Mouse (Mus musculus): ENCODE data around the gene Aida. TPM values are rescaled to one million over a fixed set of nuclear protein-coding genes. Genes with fewer than 3 reads are reported as not detected.
A peak's percentile ranks its signal among the peaks of the same experiment; 100 is the strongest.
"Not testable (repeated sequence)": the region's sequence is repeated elsewhere in the genome, so short reads cannot be mapped to it uniquely, and the experiment has no call there.

Aida gene
- total RNA-seq, 2 experiments from 2014 or later: 44.9 to 53.3 TPM

DNA sequence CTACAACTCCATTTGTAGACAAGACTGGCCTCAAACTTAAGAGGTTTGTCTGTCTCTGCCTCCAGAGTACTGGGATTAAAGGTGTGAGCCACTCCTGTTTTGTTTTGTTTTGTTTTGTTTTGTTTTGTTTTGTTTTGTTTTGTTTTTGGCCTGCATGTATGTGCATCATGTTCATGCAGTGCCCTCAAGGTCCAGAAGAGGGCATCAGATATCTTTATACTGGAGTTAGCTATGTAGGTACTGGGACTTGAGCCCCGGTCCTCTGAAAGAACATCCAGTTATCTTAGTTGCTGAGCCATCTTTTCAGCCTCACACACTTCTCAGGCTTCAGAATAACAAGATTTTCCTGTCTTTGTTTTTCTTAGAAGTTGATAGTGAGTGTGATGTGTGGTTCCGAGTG lies 19.4 kb downstream of the Aida start:
- ATAC-seq (replicated peaks; ENCODE audit: poor library complexity): peak; percentile 58

DNA sequence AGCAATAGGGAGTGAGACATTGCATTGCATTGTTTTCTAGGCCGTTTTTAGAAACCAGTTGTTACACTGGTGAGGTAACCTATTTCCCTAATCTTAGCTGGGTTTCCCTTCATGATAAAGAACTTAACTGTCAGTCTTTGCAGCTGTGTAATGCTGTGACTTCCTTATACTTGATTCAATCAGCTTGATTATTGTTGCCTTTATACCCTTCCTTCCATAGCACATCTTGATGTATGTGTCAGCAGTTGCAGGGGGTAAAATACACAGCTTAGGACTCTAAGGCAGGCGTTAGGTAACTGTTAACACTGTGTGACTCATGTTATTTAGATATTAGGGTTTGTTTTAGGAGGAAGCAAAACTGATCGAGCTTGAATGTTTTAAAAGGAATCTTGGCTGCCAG lies 24.3 kb downstream of the Aida start:
- peak; percentile 68 for ATAC-seq (replicated peaks; ENCODE audit: poor library complexity)

DNA sequence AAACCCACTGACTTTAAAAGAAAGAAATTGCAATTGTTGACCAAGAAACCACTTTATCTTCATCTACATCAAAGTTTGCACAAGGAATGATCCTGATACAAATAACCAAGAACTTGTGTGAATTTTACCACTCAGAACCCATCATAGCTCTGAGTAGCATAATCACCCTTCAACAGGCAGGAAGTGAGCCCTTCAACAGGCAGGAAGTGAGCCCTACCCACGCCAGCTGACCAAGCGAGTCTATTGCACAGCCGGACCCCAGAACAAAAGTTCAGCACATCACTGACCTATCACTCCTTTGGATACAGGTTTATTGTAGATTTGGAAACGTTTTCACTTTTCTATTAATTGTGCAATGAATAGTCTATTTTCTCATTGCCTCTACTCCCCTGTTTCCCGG lies 26.1 kb downstream of the Aida start:
- peak; percentile 20; the same call in 1 of the 2 replicates for ATAC-seq (replicated peaks; ENCODE audit: poor library complexity)

DNA sequence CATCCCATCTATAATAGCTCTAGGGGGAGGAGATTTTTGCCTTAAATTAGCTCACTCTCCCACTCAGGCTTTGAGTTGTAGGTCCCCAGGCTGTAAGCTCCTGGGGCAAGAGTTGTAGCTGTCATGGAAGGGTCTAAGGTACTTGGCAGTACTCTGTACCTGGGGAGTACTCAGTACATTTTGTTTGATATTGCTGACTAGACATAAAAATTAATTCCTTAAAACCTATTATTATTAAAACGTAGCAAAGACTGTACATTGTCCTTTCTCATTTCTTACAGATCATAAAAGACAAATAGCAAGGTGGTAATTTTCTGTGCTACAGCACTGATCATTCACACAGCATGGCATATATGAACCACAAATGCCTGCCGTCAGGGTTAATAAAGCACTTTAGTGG lies 27.5 kb downstream of the Aida start:
- no peak for ATAC-seq (replicated peaks; ENCODE audit: poor library complexity)

DNA sequence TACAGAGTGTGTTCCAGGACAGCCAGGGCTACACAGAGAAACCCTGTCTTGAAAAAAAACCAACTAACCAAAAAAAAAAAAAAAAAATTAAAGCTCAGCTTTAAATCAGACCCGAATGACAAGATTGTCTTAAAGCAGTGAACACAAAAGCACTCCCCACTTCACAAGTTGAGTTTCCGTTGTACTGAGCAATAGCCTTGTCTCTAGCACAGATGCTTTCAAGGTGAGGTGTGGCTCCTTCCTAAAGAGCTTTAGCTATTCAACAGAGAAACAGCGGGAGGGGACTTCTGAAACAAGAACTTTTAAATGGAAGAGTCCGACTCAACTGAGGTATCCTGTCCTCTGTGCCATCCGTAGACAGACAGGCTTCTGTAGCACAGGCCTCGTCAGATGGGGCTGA lies 28.0 kb downstream of the Aida start:
- ATAC-seq (replicated peaks; ENCODE audit: poor library complexity): no peak

DNA sequence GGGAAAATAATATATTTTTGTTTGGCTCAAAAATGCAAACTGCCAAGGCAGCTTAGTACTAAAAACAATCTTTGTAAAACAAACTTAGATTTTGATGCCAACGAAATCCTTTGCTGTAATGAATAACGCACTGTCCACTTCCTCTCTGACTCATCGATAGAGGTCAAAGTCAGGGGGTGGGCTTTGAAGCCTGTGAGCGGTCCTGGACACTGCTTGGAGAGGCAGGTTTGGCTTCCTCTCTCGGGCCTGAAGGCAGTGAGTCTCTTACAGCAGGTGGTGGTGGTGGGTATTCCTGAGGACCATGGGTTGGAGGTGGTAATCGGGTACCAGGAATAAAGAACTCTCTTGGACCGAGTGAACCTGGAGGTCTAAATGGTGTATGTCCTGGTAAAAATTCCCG lies 30.8 kb downstream of the Aida start:
- ATAC-seq (replicated peaks; ENCODE audit: poor library complexity): no peak

DNA sequence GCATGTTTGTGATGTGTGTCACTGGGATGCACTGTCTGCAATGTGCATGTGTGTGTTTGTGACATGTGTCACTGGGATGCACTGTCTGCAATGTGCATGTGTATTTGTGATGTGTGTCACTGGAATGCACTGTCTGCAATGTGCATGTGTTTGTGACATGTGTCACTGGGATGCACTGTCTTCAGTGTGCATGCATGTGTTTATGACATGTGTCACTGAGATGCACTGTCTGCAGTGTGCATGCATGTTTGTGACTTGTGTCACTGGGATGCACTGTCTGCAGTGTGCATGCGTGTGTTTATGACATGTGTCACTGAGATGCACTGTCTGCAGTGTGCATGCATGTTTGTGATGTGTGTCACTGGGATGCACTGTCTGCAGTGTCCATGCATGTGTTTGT lies 46.5 kb downstream of the Aida start:
- not testable (repeated sequence) for ATAC-seq (replicated peaks; ENCODE audit: poor library complexity)

DNA sequence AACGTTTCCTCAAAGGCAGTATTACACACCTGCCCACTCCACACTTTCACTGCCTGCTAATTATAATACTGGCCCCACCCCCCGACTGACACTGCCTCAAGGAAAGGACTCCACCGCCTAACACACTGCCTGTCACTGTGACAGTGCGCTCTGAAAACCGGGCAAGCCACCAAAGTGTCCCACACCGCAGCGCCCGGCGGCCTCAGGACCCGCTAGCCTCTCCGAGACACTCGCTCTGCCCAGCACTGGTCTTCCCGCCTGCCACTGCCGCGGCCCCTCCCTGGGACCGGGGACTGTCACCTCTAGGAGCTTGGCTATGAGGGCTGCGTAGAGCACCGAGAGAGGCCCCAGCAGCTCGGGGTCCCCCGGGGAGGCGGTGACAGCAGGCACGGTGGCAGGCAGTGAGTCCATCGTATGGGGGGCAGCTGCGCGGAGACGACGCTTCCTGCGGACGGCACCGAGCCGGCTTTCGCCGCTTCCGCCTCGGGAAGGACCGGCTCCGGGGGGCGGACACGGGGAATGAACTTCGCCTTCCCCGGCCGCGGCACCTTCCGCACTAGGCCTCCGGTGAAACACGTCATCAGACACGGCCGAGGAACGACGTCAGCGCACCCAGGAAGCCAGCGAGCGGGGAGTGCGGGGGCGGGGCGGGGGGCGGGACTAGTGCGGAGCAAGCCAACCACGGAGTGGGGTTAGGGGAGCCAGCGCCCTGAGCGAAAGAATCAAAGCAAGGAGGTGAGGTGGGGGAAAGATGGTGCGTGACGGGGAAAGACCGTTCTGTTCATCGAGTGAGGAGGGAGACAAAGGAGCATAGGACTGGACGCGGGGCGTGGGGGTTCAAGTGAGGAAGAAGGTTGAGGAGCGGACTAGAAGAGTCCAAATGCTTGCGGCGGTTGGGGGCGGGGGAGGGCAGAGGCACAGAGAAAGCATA lies 48.8 kb downstream of the Aida start:
- ATAC-seq (replicated peaks; ENCODE audit: poor library complexity): peak; percentile 83

DNA sequence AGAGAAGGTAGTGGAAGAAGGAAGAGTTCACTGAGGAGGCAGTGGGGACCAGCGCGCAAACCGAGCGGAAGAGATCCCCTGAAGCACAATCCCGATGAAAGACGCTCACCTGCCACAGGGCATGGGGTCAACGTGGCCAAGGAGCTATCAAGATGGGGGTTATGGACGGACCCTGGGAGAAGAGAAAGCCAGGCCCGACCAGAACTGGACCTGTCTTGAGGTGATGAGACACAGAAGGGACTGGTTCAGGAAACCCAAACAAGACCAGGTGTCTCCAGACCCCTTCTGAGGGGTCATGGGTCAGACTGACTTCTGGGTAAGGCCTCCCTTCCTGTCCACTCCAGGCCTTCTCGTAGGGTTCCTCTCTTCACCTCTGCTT lies 49.4 kb downstream of the Aida start:
- ATAC-seq (replicated peaks; ENCODE audit: poor library complexity): no peak

DNA sequence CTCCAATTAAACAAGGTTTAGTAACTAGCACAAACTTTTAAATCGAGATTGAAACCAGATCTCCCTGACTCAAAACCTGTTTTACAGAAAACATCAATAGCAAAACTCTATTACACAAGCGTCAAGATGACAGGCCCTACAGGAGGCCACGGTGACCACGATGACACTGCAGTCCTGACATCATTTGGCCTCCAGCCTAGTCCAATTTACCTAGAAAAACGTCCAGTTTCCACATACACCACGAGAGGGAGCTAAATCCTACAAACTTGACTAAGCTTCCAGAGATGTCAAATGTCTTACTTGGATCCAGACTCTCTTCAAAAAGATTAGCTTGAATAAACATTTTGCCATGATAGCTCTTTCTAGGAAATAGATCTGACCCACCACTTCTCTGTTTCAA lies 53.5 kb downstream of the Aida start:
- peak; percentile 84 for ATAC-seq (replicated peaks; ENCODE audit: poor library complexity)

DNA sequence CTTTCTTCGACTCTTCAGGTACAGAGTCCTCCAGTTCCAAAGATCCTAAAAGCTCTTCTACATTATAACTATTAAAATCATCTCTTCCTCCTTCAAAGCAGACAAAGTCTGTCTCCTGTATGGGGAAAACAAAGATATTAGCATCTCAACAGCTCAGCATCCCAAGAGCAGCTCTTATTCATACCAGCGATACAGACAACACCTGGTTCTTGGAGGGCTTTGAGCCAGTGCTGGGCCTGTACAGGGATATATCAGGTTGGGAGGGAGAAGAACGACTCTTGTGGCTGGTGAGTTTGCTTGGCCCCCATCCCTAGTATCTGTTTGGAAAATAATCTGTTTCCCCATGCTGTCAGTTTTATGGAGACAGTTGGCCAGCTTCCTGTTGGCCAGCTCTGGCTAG lies 62.5 kb downstream of the Aida start:
- no peak for ATAC-seq (replicated peaks; ENCODE audit: poor library complexity)

DNA sequence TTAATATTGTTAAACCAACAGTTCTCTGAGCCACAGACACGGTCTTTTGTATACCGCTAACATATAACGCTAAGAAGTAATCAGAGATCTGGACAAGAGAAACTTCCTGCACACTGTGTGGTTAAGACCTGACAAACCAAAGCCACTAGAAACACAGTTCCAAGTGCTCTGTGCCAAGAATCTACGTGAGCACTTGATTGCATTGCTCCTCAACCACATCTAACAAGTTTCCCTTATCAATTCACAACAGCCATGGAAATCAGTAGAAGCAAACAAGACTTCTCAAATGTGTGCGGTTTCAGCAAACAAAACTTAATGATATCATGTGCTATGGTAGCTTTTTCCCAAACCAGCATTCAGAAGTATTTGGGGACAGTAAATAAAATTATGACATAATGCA lies 65.9 kb downstream of the Aida start:
- ATAC-seq (replicated peaks; ENCODE audit: poor library complexity): peak; percentile 91

DNA sequence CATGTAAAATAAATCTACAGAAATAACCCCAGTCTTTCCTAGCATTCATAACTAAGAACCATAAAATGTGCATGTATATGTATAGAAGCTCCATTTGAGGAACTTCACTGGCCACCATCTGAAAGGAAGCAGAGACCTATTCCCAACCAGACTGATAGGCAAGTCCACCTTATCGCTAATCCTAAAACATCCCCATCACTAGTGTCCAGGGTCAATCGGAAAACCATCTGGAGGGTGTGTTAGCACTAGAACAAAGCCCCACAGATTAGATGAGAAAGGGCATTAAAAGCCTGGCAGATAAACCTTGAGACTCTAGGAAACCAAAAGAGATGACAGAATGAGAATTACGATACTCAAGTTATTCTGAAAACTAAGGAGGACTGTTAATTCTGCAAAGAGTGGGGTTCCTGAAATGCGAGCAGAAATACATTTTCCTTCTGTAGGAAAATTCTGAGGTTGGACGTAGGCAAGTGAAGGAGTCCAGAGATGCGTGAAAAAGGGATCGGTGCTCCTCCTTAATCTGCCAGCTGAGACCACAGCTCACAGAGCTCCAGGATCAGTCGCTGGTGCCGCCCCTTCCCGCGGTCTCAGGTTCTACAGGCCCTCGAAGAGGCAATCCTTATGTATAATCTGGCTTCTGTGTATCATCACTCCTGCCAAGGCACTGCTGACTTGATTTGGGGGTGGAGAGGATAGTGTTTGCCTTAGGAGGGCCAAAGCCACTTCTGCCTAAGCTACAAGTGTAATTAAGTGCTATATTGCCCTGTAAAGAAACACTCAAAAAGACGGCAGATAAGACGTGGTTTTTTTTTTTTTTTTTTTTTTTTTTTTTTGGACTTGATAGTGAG lies 66.6 kb downstream of the Aida start:
- no peak; the same call in 1 of the 2 replicates for ATAC-seq (replicated peaks; ENCODE audit: poor library complexity)

DNA sequence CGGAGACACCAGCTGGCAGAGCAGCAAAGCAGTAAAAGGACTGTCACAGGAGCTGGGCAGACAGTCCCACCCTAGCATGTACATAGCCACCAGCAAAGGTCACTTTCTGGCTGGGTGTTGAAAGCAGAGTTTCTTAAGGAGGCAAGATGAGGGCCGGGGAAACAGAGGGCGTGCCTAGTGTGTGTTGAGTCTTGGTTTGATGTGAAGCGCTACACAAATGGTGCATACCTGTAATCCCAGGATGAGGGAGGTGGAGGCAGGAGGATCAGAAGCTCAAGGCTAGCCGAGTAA lies 67.1 kb downstream of the Aida start:
- no peak for ATAC-seq (replicated peaks; ENCODE audit: poor library complexity)

DNA sequence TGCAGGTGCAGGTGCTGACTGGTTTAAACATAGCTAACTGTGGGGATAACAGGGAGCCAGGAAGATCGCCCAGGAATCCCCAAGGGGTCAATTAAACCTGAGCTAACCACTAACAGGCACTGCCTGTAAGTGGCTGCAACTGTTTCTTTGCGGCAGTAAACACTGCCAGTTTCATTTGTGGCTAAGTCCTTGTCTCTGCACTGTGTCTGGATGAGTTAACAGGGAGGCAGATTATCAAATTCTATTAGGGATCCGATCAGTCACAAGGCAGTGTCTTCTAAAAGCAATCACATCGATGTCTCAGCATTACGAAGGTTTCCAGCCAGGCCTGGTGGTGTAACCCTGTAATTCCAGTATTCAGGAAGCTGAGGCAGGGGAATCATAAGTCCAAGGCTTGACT lies 70.0 kb downstream of the Aida start:
- no peak for ATAC-seq (replicated peaks; ENCODE audit: poor library complexity)

DNA sequence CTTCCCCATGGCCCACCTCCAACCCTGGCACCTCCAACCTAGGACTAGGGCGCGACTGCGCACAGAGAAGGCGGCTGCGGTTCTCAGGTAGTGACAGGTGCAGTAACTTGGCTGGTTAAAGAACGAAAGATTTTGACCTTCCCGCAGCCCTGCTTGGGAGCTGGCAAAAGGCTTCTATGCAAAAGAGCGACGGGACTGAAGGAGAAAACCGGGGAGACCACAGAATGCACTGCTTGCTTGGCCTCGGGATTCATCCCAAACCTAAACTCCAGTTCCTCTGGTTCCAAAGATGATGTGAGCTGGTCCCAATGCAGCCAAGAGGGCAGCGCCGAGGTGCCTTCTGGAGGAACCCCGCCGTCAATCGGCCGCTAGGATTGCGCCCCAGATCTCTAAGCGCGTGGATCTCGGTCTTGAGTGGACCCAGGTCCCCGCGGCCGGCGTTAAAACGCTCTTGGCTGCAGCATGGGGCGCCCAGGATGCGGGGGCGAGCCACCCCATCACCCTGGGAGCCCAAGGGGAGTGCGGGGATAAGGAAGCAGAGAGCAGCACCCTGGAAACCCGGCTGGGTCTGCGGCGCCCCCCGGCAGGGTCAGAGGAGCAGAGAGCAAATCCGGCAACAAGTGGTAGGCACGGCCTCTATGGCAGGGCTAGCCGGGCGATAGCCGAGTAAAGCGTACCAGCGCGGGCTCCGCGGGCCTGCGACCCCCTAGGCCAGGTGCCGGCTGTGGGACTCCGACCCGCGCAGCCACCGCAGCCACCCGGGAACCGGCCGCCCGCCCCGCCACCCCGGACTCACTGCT lies 72.4 kb downstream of the Aida start:
- peak; percentile 15 for ATAC-seq (replicated peaks; ENCODE audit: poor library complexity)

DNA sequence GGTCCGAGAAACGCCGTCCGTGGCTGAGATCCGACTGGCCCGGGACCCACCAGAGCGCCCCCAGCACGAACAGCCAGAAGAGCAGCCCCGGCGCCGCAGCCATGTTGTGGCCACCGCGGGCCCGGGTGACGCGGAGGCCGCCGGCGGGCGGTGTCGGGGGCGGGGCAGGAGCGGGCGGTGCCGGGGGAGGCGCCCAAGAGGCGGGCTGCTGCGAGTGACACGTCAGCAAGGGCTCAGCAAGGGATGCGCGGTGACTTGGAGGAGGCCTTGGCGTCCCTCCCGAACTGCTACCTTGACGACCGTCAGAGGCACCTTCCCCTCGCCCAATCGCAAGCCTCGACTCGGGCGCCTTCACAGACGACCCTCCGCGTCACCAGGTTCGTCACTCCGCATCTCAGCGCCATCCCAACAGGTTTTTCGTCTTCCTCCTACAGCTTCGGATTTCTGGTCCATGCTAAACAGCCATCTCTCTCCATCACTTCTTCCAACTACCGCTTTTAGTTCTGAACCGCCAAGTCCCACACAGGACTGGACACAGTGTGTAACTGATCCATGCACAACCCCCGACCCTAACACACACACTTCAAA lies 73.1 kb downstream of the Aida start, which contains the start of gene Mia3:
TSS of gene Mia3 (minus strand) at position 127 of the 588 bp plus-strand sequence.
- ATAC-seq (replicated peaks; ENCODE audit: poor library complexity): peak; percentile 98

DNA sequence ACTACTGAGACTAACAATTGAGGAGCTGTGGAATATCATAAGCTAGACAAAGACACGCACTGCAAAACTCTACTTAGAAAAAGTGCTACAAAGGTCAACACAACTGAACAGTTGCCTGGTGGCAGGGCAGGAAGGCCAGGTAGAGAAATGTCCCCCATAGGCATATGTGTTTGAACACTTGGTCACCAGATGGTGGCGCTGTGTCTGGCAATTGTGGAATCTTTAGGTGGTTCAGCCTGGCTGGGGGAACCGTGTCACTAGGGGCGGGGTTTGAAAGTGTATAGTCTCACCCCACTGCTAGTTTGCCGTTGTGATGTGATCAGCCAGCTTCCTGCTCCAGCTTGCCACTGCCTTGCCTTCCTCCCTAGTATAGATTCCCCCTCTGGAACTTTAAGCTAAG lies 78.3 kb downstream of the Aida start:
- ATAC-seq (replicated peaks; ENCODE audit: poor library complexity): no peak
